Mouse (Mus musculus) frontal cortex, postnatal 36 days (tissue): ENCODE measurements around the gene Ankrd33.

Experiments
- DNase-seq, 2 experiments: peaks; one replicate each; pipeline ENCODE4 v3.0.0; 2022; ENCODE audit warnings: low spot score in 2 of 2

Ankrd33 gene

DNA sequence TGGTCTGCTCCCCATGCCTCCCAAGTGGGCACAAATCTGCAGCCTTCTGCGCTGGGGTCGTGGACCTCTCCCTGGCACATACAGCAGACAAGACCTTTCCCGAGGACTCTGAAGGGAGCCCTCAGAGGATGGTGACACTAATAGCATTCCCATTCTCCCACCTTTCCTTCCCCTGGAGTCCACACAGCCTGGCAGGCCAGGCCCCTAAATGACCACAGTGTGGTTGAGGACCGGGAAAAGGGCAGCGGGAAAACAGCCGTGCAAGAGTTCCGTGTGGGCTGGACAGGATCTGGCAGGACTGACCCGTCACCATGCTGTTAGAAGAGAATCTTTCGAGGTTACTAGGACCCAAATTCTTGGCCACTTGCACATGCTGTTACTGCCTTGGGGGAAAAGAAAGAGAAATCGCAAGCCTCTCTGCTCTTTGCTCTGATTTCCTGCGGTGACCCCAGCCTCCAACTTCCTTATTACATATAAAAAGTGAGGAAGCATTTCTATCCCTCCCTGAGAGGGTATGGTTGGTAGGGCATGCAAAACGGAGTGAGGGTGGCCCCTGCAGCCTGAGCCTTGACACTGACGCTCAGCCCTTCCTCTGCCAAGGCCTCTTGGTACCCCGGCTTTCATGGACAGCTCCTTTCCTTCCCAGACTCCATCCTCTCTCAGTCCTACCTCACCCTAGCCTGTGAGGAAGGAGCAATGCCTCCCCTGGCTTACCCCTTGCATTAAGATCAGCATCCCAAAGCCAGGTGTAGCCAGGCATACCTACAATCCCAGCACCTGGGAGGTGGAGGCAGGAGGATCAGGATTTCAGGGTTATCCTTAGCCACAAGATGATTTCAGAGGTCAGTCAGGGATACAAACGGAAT, 30.8 kb downstream of the Ankrd33 start:
- DNase-seq = no peak

- no peak for DNase-seq
Observed at GRCm38 (mm10) chr15:101147115-101147909, 31.8 kb downstream of the Ankrd33 start.

DNA sequence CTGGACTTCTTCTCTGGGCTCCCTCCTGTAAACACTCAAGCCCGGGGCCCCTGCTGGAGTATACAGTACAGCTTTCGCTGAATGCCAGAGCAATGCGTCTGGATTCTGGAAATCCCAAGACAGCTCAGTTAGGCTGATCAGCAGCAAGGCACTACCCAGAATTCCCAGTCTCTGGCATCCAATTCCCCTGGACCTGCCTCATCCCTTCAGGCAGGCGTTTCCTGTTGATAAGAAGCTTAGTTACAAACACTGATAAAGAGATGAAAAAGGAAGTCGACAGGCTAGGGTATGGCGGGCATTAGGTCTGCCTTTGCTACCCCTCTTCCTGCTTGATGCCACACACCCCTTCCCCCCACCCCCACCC, 32.3 kb downstream of the Ankrd33 start:
- DNase-seq = no peak

- DNase-seq = no peak
Observed at GRCm38 (mm10) chr15:101148604-101149003, 33.0 kb downstream of the Ankrd33 start.

DNA sequence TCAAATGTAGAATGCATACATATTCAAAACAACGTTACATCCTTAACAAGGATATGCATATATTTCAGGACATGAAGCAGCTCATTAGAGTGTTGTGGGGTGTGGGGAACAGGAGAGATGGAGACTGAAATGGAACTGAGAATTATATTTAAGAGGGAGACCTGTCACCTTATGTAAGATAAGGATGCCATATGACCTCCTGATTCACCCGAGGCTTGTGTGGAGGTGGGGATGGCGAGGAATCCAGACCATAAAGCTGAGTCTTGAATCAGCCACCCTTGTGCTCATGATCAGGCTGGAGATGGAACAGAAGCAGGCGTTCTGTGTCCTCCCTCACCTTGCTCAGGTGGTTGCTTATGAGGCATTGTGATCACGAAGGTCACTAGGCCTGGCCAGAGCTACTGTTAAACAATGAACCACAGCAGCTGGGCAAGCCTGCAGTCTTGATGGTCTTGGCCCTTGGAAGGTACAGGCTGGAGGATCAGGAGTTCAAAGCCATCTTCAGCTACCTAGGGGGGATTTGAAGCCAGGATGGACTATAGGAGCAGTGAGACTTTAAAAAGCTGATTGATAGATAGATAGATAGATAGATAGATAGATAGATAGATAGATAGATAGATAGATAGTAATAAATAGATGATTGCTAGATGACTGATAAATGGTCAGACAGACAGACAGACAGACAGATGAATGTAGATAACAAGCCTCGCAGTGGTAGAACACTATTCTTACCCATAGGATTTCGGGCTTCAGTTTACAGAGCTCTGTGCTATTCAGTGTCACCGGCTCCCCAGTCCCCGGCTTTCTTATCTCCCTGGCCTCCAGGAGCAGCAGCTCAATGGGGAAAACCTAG, 36.1 kb downstream of the Ankrd33 start:
- DNase-seq = no peak

DNA sequence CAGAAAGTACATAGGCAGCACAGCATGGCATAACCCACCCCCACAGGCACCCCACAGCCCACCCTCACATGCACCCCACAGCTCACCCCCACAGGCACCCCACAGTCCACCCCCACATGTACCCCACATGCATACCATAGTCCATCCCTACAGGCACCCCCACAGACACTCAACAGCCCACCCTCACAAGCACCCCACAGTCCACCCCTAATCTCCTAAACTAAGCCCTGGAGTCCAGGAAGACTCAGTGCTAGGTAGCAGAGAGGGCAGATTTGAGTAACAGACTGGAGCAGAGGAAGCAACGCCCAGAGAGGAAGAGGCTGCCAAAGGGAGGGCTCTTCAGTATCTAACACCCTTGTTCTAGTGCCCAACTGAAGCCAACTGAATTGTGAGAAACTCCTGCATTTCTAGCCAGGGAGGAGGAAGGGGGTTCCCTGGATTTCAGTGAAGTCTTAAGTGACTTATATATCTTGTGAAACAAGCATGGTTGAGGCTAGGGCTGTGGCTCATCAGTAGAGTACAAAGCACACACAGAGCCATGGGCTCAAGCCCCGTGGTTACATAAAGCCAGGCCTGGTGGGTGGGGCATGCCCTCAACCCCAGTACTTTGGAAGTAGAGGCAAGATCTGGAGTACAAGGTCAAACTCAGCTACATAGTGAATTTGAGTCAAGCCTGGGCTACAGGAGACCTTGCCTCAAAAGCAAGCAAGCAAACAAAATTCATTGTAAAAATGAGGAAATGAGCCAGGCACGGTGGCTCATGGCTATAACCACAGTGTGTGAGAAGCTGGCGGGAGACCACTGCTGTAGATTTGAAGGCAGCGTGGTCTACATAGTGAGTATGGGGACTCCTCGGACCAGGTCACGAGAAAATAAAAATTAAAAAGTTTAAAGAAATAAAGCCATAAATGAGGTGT, 39.4 kb downstream of the Ankrd33 start:
- no peak for DNase-seq

- DNase-seq = no peak
Observed at GRCm38 (mm10) chr15:101160128-101160527, 44.6 kb downstream of the Ankrd33 start.

GRCm38 (mm10) chr15:101160591-101160990, 45.0 kb downstream of the Ankrd33 start:
- DNase-seq = peak; percentile 39 to 65

DNA sequence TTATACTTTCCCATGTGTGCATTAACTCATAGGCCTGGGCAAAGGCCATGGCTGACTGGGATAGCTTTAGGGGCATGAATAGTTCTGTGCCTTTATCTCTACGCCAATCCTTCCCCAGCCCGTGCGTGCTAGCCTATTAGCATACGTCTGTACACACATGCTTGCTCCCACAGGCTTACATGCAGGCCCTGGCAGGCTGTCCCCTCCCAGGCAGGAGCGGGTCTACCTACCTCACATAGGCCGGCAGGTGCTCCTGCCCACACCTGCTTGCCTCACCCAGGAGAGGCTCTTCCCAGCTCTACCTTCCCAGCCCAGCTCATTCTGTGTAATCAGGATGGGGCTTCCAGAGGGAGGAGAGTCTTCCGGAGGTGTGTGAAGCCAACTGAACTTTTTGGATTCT, 46.0 kb downstream of the Ankrd33 start:
- no peak for DNase-seq

- DNase-seq = peak in 1 of 2 experiments; percentile 25
Observed at GRCm38 (mm10) chr15:101163056-101163458, 47.5 kb downstream of the Ankrd33 start.

GRCm38 (mm10) chr15:101163854-101164253, 48.3 kb downstream of the Ankrd33 start:
- no peak for DNase-seq

GRCm38 (mm10) chr15:101164291-101164690, 48.7 kb downstream of the Ankrd33 start:
- DNase-seq = no peak

GRCm38 (mm10) chr15:101165658-101166437, 50.3 kb downstream of the Ankrd33 start:
- no peak for DNase-seq

DNA sequence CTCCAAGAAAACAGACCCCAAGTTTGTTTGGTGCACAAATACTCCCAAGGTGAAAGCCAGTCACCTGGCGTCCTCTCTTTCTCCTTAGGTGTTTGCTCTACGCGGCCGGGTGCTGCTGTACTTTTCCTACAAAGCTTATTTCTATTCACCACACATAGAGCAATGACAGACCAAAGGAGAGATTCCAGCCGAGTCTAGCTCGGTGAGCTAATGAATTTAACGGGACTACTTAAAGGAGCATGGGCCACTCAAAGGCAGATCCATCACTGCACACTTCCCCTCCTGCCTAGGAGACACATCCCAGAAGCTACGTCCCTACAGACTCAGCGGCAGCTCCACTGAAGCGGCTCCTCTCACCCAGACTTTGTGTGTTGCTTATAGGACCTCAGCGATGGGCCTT, 52.0 kb downstream of the Ankrd33 start:
- no peak for DNase-seq
